Mouse (Mus musculus) inflammation-experienced regulatory T-cells, adult 16 weeks (primary cell): ENCODE data around the gene 9230110F15Rik. TPM values are rescaled to one million over a fixed set of nuclear protein-coding genes. Genes with fewer than 3 reads are reported as not detected.

Experiments used
- polyA plus RNA-seq: library from polyadenylated mRNA; unstranded; fragments of 100-300 nt; shearing (Covaris generic); gene quantifications from one replicate; pipeline ENCODE4 v1.2.1, GENCODE M21; 2017

9230110F15Rik gene
- not detected for polyA plus RNA-seq

GRCm38 (mm10) chr9:35844050-35844449, at the start of gene 9230110F15Rik:
TSS of gene 9230110F15Rik (minus strand) at chr9:35844150.

GRCm38 (mm10) chr9:35790001-35790400, 53.9 kb downstream of the 9230110F15Rik start, which contains the start of the genes Gm27235 and D730048I06Rik:
TSS of gene Gm27235 (minus strand) at chr9:35790101.
TSS of gene D730048I06Rik (minus strand) at chr9:35790112.

Other genes starting within 250 kb of the 9230110F15Rik start
- gene Pate4, start 232.2 kb downstream of the 9230110F15Rik start, polyA plus RNA-seq: not detected
- gene Pate3, start 195.9 kb downstream of the 9230110F15Rik start, polyA plus RNA-seq: not detected
- gene Pate1, start 156.8 kb downstream of the 9230110F15Rik start, polyA plus RNA-seq: not detected
- not detected for gene Gm17677, start 103.1 kb downstream of the 9230110F15Rik start, polyA plus RNA-seq
- gene Gm17727, start 66.0 kb downstream of the 9230110F15Rik start, polyA plus RNA-seq: not detected
- gene Gm27235, start 54.0 kb downstream of the 9230110F15Rik start, polyA plus RNA-seq: not detected
- gene D730048I06Rik, start 54.0 kb downstream of the 9230110F15Rik start, polyA plus RNA-seq: not detected
- not detected for gene 9230113P08Rik, start 64.3 kb upstream of the 9230110F15Rik start, polyA plus RNA-seq